Mouse (Mus musculus) megakaryocyte-erythroid progenitor cell, adult 5-6 weeks (primary cell): ENCODE results near the gene Fam53a. TPM values are rescaled to one million over a fixed set of nuclear protein-coding genes. Genes with fewer than 3 reads are reported as not detected.

Experiments
- ATAC-seq: replicated peaks from 2 replicates; pipeline ENCODE4 v1.8.0; 2016; ENCODE audit warnings: mild to moderate bottlenecking, inconsistent platforms; ENCODE audit not compliant: severe bottlenecking, poor library complexity, low FRiP score, low TSS enrichment
- total RNA-seq, 2 experiments: library from RNA; stranded (forward) in 1 of 2; stranded (reverse) in 1 of 2; fragments of 200-1000, 215-1000 nt in 1 of 2; fragments of >200 nt in 1 of 2; fragmentation: Nextera tagmentation in 1 of 2; gene quantifications; 2 replicates each; pipeline ENCODE4 v1.2.3; 2014 to 2017

Fam53a gene
- total RNA-seq, 2 experiments from 2014 or later = 21.7 to 44.2 TPM

- ATAC-seq = no peak
These were observed 8.3 kb upstream of the Fam53a start for GRCm38 (mm10) chr5:33637606-33638350.

GRCm38 (mm10) chr5:33635361-33635760 lies 5.9 kb upstream of the Fam53a start:
- ATAC-seq = peak; percentile 46

- ATAC-seq = no peak
These were observed 3.1 kb upstream of the Fam53a start for GRCm38 (mm10) chr5:33632526-33632925.

DNA sequence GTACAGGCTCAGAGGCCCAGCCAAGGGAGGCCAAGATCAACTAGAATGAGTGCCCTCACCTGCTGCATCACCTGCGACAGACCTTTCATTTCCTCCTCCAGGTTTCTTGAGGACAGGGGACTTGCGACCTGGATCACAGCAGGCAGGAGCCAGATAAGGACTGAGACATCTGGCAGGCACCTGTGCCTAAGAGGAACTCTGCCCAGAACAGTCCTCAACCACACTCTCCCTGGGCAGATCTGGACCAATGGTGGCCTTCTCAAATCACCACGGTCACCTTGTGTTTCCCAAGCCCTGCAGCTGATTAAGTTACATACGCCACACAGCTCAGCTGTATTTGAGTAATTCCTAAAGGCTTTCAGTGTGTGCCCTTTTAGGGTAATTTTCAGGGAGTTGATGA lies 1.2 kb upstream of the Fam53a start:
- peak; percentile 27; the same call in 1 of the 2 replicates for ATAC-seq

- ATAC-seq = peak; percentile 58
These were observed 626 bp upstream of the Fam53a start for GRCm38 (mm10) chr5:33630061-33630460.

- peak; percentile 23 for ATAC-seq
These were observed 575 bp downstream of the Fam53a start for GRCm38 (mm10) chr5:33628820-33629300.

DNA sequence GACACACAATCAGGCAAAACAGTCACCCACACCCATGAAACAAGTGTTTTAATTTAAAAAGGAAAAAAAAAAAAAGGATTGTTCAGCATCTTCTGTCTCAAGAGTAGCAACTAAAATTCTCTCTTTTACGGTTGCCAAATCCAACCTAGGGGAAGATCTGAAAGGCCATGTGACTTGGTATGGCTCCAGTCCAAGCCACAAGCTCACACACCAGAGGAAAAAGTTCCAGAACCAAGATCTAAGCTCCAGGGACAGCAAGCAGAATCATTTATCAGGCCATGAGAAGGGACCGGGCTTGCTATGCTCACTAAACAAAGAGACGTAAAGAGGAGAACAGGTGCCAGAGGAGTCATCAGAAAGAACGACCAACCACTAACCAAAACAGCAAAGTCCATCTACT lies 1.5 kb downstream of the Fam53a start:
- no peak for ATAC-seq

DNA sequence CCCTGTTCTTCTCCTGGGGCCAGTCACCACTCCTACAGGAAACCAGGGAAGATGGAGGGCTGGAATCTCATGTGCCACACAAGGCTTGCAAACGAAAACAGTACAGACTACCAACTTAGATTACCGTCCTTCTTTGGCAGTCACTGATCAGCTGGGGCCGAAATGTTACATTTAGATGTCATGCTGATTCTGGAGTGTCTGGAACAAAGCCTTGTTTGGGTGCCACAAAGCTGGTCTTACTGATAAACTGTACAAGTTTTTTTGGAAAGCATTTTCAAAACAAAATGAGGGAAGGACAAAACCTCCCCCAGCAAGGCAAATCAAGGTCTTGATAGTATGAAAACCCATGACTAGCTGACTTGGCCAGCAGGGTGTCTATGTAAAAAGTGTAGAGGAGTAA lies 5.7 kb downstream of the Fam53a start:
- ATAC-seq = 0 out of 2 replicates have a peak, but pooled peaks have one; percentile 17

GRCm38 (mm10) chr5:33622671-33623070 lies 6.8 kb downstream of the Fam53a start:
- no peak for ATAC-seq

DNA sequence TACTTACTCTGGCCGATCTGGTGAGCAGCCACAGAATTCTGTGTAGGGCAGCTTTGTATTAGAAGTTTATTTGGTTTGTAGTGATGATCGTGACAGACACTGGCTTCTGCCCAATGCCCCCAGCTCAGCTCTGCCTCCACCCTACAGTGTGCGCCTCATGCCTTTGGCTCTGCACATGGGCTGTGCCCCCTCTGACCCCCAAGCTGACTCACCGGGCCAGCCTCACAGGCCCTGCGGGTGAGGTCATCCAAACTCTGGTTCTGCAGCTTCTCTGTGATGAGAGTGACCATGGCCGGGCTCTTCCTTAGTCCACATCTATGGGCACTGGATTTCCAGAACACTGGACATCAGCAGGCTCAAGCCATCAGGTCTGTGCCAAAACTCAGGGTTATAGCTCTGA lies 15.0 kb downstream of the Fam53a start:
- ATAC-seq = no peak

DNA sequence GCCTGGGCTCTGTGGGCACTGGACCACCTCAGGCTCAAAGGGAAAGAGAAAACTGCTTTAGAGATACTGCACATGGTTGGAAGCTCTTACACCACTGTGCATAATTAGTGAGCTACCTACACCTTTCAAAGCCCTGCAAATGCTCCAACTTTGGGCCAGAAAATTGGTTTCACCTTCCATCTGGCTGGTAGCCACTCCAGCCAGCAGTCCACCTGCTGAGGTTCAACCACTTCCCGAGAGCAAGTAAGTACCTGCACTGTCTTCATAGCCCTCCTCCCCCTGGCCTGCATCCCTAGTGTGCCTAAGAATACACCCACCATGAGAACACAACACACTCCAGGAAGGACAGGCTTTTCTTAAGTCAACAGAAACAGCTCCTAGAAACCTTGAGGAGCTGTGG lies 17.6 kb downstream of the Fam53a start:
- no peak for ATAC-seq

DNA sequence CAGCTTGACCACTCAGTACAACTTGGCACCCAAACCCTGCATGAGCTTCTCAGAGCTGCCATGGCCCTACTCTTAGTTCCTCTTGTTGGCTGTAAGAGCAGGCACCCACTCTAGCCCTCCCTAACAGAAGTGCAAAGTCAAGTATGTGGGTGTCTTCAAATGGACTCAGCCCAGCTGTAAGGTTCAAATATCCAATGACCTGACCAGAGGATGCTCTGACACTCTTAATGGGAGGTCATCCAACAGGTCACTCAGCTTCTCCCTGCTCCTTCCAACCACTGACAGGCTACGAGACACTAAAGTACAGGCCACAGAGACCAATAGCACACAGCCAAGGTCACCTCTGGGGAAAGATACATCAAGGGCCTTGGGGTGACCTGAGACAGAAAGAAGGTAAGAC lies 20.2 kb downstream of the Fam53a start:
- no peak for ATAC-seq

DNA sequence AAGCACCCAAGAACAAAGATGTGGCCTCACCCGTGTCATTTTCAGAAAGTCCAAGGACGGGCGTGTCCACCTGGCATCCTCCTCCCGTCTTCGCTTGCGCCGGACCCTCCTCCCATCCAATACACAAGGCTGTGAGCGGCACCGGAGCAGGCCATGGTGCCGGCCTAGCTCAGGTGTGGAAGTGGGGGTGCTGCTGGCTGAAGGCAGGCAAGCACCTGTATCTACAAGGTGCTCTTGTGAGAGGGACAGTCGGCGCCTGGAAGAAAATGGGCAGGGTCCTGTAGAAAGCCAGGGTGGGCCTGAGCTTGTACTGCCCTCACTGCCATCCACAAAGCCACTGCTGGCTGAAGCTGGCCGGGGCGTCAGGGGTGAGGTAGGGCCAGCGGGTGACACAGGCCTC lies 22.0 kb downstream of the Fam53a start:
- no peak for ATAC-seq

DNA sequence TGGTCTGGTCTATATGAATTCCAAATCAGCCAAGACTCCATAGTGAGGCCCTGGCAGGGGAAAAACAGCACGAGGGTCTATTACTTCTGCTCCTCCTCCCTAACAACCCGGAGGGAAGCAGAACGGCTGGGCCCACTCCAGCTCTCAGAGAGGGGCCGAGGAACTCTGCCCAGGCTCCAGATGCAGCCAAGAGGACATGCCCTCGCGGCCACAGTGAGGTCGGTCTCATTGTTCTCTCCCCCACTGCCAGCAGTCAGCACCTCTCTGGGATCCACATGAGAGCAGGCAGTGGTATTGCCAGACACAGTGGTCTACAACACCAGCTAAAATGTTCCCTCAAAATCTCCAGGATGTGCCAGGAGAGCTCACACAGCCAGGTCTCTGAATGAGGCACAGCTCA lies 22.8 kb downstream of the Fam53a start:
- no peak for ATAC-seq

DNA sequence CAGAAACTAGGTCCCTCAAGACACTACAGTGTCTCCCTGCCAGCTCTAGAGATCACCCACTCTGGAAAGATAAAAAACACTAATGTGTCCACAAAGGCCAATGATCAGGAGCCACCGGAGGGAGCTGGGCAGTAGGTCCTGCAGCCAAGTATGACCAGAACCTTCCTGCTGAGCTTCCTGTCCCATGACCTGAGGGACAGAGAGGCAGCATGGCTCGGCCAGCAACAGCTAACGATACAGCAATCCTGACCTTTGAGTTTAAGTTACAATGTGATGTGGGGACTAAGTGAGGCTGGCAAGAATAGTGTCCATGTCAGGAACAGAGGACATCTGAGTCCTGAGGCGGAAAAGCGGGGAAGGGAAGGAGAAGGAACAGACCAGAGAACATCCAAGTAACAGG lies 24.1 kb downstream of the Fam53a start:
- ATAC-seq = no peak

- peak; percentile 71 for ATAC-seq
These were observed 35.8 kb downstream of the Fam53a start for GRCm38 (mm10) chr5:33593620-33594019.

DNA sequence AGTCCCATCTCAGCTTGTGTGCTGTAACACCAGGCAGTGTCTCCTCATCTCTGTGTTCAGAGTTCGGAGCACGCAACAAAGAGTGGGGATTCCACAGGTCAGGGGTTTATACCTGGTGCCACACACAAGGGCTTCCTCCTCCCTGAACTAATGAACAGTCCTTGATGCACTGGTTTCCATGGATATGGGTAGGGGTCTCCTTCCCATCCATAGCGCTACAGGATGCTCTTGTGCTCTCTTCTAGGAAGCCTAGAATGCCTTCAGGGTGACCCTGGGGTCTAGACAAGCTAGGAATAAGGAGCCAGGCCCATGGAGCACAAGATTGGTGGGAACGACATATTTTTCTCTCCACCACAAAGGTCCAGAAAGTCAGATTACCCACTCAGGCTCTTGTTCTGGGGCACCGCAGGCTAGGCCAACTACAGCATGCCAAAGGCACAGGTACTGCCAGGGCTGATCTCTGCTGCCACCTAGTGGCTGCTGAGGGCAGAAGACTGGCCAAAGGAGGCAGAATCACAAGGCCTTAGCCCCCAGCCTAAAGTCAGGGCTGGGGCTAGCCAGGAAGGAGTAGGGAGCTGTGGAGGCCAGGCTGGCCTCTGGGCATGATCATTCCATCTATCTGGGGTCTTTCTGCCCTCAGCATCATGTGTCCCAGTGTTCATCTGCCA lies 40.1 kb downstream of the Fam53a start:
- ATAC-seq = peak; percentile 84

DNA sequence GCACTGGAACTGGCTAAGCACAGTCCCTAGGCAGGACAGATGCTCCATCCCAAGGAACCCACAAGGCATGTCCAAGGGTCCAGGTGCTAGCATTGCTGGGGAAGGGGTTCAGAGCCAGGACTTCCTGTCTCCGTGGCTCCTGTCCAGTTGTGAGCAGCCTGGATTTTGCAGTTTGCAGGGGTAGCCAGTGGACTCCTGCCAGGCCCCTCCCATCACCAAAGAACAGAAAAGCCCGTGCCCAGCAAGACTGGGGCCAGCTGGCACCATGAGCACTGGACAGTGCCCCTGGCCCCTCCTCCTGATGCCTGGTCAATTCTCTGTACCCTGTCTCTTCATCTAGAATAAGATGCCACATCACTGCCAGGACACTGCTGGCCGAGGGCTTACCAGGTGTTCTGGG lies 41.4 kb downstream of the Fam53a start:
- ATAC-seq = no peak

- no peak for ATAC-seq
These were observed 41.9 kb downstream of the Fam53a start for GRCm38 (mm10) chr5:33587498-33588058.

GRCm38 (mm10) chr5:33580336-33580735 lies 49.1 kb downstream of the Fam53a start:
- ATAC-seq = no peak

DNA sequence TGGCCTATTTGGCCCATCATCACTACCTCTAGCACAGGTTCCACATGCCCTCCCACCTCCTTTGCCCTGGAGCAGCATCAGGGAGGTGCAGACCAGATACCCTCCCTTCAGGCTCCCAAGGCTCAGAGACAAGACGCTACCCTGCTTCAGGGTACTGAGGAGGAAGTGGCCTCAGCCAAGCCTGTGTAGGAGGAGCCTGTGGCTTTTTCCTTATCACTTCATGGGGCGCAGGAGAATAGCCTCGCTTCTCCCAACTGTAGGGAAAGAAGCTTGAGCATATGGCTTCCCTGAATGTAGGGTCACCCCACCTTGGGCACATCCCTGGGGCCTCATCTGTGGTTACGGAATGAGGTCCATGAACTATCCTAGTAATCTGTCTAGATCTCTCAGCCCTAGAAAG lies 55.2 kb downstream of the Fam53a start:
- 0 out of 2 replicates have a peak, but pooled peaks have one; percentile 18 for ATAC-seq
